Mouse (Mus musculus) testis, adult 2 months (tissue): ENCODE results near the gene Phf21a.

Experiments used
- CTCF ChIP-seq: fragments of 200-500 bp; IDR thresholded peaks from 2 replicates; pipeline ENCODE4 v1.5.1; 2012; ENCODE audit warnings: low read depth, mild to moderate bottlenecking, inconsistent platforms, low read length, moderate library complexity; ENCODE audit not compliant: control insufficient read depth, insufficient read depth, insufficient replicate concordance
- POLR2A ChIP-seq: fragments of 200-500 bp; IDR thresholded peaks from 2 replicates; pipeline ENCODE4 v1.6.1; 2012; ENCODE audit warnings: low read depth, mild to moderate bottlenecking, inconsistent platforms, low read length, moderate library complexity; ENCODE audit not compliant: control insufficient read depth

- no peak for TF ChIP-seq CTCF
- no peak for TF ChIP-seq POLR2A
These were observed 311.8 kb downstream of the Phf21a start for GRCm38 (mm10) chr2:92404737-92405136.
